Mouse (Mus musculus) stomach, embryonic 14.5 days (tissue): ENCODE data around the gene Bysl. TPM values are rescaled to one million over a fixed set of nuclear protein-coding genes. Genes with fewer than 3 reads are reported as not detected.

Experiments
- ATAC-seq: fragments of 200-750 bp; cut with Nextera tagmentation; 2 replicates; pipeline ENCODE4 v1.8.0; 2017; ENCODE audit warnings: low read depth, moderate TSS enrichment; ENCODE audit not compliant: insufficient number of reproducible peaks, insufficient read depth, low FRiP score
- H3K27ac ChIP-seq: fragments of 300-500 bp; sonication (generic); 2 replicates; pipeline ENCODE4 v1.5.1; 2014; ENCODE audit warnings: mild to moderate bottlenecking, low read length, moderate library complexity, mixed read lengths
- H3K27me3 ChIP-seq: fragments of 300-500 bp; sonication (generic); 2 replicates; pipeline ENCODE4 v1.6.1; 2014; ENCODE audit warnings: low read length, control low read depth, mixed read lengths; ENCODE audit not compliant: control insufficient read depth, insufficient read depth
- H3K36me3 ChIP-seq: fragments of 300-500 bp; sonication (generic); 2 replicates; pipeline ENCODE4 v1.6.1; 2014; ENCODE audit warnings: mild to moderate bottlenecking, control low read depth, low read length, moderate library complexity, mixed read lengths; ENCODE audit not compliant: control insufficient read depth, insufficient read depth
- H3K4me1 ChIP-seq: fragments of 300-500 bp; sonication (generic); 2 replicates; pipeline ENCODE4 v1.6.1; 2014; ENCODE audit warnings: low read length, control low read depth, mixed read lengths; ENCODE audit not compliant: control insufficient read depth, insufficient read depth
- H3K4me2 ChIP-seq: fragments of 300-500 bp; sonication (generic); replicated peaks from 2 replicates; pipeline ENCODE4 v1.6.1; 2014; ENCODE audit warnings: low read depth, low read length, control low read depth
- H3K4me3 ChIP-seq: fragments of 300-500 bp; sonication (generic); 2 replicates; pipeline ENCODE4 v1.5.1; 2014; ENCODE audit warnings: low read depth, low read length, control low read depth
- H3K9ac ChIP-seq: fragments of 300-500 bp; sonication (generic); replicated peaks from 2 replicates; pipeline ENCODE4 v1.6.1; 2014; ENCODE audit warnings: low read depth, mild to moderate bottlenecking, control low read depth, low read length, moderate library complexity, mixed read lengths
- H3K9me3 ChIP-seq: fragments of 300-500 bp; sonication (generic); 2 replicates; pipeline ENCODE4 v1.6.1; 2016; ENCODE audit warnings: low read depth, low read length, control low read depth; ENCODE audit not compliant: control insufficient read depth
- WGBS: fragments of 180-500 bp; shearing (Covaris S2); extraction: QIAGEN DNeasy Blood & Tissue Kit; methylation state at CpG from one replicate; pipeline ENCODE4 v1.1.7; 2014; 5-methylcytosine and 5-hydroxymethylcytosine counted together
- polyA plus RNA-seq: library from polyadenylated mRNA; unstranded; fragments of >200 nt; fragmentation: Nextera tagmentation; extraction: Ambion mirVana; gene quantifications from 2 replicates; pipeline ENCODE4 v1.2.1, GENCODE M21; 2014

Gene Bysl
- polyA plus RNA-seq, 1 experiment from 2014 or later = 22.1 TPM

DNA sequence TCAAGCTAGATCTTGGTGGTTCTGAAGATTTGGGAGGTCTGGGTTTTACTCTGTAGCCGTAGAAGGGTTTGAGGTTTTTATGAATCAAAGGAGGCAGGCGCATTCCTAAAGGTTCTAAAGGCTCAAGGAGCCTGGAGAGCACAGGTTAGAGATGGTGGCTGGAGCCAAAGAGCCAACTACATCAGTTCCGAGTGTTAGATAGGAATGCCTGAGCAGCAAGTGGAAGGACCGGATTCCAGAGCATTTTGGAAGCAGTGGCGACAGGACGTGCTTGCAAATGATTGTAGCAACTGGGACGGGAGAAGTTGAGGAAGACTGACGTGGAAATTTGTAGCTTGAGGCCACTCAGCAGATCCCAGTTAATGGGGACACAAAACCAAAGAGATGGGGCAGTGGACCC is 37.3 kb downstream of the Bysl start:
- Histone ChIP-seq H3K9me3 (no peaks in the 10 kb centered on the region), H3K36me3 (no peaks in the 10 kb centered on the region), H3K4me1 (no peaks in the 10 kb centered on the region), H3K4me3 (no peak overlapping the region), H3K27ac (no peak overlapping the region), H3K9ac (no peak overlapping the region), H3K27me3 (no peaks in the 10 kb centered on the region), H3K4me2 (no peak overlapping the region)
- ATAC-seq = no peak
- WGBS = 60% methylated on average over 8 of the region's 8 CpGs

- H3K9me3 ChIP-seq = no peaks in the 10 kb centered on the region
- H3K4me1 ChIP-seq = no peaks in the 10 kb centered on the region
- no peaks in the 10 kb centered on the region for H3K27me3 ChIP-seq
- no peak overlapping the region for H3K4me3 ChIP-seq
- H3K9ac ChIP-seq = no peak overlapping the region
- H3K36me3 ChIP-seq = no peaks in the 10 kb centered on the region
- H3K27ac ChIP-seq = no peak overlapping the region
- no peak for ATAC-seq
- H3K4me2 ChIP-seq = no peak overlapping the region
These were observed 38.9 kb downstream of the Bysl start for GRCm38 (mm10) chr17:47572436-47572835.

- WGBS = 43% methylated on average over 7 of the region's 7 CpGs
These were observed 39.7 kb downstream of the Bysl start for GRCm38 (mm10) chr17:47571621-47572020.

GRCm38 (mm10) chr17:47568951-47569527 is 42.3 kb downstream of the Bysl start:
- 89% methylated on average over 10 of the region's 10 CpGs for WGBS
- Histone ChIP-seq H3K9me3 (no peaks in the 10 kb centered on the region), H3K27me3 (no peaks in the 10 kb centered on the region), H3K27ac (no peak overlapping the region), H3K4me3 (no peak overlapping the region), H3K4me1 (no peaks in the 10 kb centered on the region), H3K4me2 (no peak overlapping the region), H3K9ac (no peak overlapping the region), H3K36me3 (no peaks in the 10 kb centered on the region)
- no peak for ATAC-seq

More at GRCm38 (mm10) chr17:47571621-47572020, 39.7 kb downstream of the Bysl start:
- H3K36me3 ChIP-seq = no peaks in the 10 kb centered on the region
- no peak overlapping the region for H3K9ac ChIP-seq
- H3K4me1 ChIP-seq = no peaks in the 10 kb centered on the region
- H3K9me3 ChIP-seq = no peaks in the 10 kb centered on the region
- no peak overlapping the region for H3K4me3 ChIP-seq
- no peaks in the 10 kb centered on the region for H3K27me3 ChIP-seq
- H3K27ac ChIP-seq = no peak overlapping the region
- no peak overlapping the region for H3K4me2 ChIP-seq
- ATAC-seq = no peak

DNA sequence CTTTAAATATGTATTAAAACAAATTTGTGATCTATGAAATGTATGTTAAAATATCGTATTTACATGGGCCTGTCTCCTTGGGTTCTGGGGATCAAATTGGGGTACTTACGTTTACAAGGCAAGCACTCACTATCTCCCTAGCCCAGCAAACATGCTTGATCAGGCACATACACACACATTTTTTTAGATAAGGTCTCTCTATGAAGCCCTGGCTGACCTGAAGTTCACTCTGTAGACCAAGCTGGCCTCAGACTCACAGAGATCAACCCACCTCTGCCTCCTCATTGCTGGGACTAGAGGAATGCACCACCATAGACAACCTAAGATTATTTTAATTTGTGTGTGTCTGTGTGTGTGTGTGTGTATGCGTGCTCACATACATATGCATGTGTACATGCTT is 42.9 kb downstream of the Bysl start:
- Histone ChIP-seq H3K4me1 (no peaks in the 10 kb centered on the region), H3K27ac (no peak overlapping the region), H3K9me3 (no peaks in the 10 kb centered on the region), H3K36me3 (no peaks in the 10 kb centered on the region), H3K9ac (no peak overlapping the region), H3K27me3 (no peaks in the 10 kb centered on the region), H3K4me3 (no peak overlapping the region), H3K4me2 (no peak overlapping the region)
- ATAC-seq = 0 out of 2 replicates have a peak, but pooled peaks have one; percentile 49
- 96% methylated on average over 3 of the region's 3 CpGs for WGBS

- no peak for ATAC-seq
- Histone ChIP-seq H3K9ac (no peak overlapping the region), H3K4me1 (no peaks in the 10 kb centered on the region), H3K27me3 (no peaks in the 10 kb centered on the region), H3K36me3 (no peaks in the 10 kb centered on the region), H3K27ac (peak overlapping the region; percentile 11; the same call in 1 of the 2 replicates), H3K4me3 (no peak overlapping the region), H3K9me3 (no peaks in the 10 kb centered on the region), H3K4me2 (no peak overlapping the region)
- 63% methylated on average over 3 of the region's 3 CpGs for whole genome bisulfite sequencing
These were observed 44.0 kb downstream of the Bysl start for GRCm38 (mm10) chr17:47567271-47567670.

GRCm38 (mm10) chr17:47566133-47566532 is 45.2 kb downstream of the Bysl start:
- Histone ChIP-seq H3K27ac (no peak overlapping the region), H3K4me3 (no peak overlapping the region), H3K4me1 (no peaks in the 10 kb centered on the region), H3K9me3 (no peaks in the 10 kb centered on the region), H3K9ac (no peak overlapping the region), H3K36me3 (no peaks in the 10 kb centered on the region), H3K27me3 (no peaks in the 10 kb centered on the region), H3K4me2 (no peak overlapping the region)
- no peak for ATAC-seq
- 43% methylated on average over 2 of the region's 2 CpGs for WGBS

GRCm38 (mm10) chr17:47564612-47565011 is 46.7 kb downstream of the Bysl start:
- ATAC-seq = no peak
- H3K4me3 ChIP-seq = no peak overlapping the region
- no peak overlapping the region for H3K9ac ChIP-seq

DNA sequence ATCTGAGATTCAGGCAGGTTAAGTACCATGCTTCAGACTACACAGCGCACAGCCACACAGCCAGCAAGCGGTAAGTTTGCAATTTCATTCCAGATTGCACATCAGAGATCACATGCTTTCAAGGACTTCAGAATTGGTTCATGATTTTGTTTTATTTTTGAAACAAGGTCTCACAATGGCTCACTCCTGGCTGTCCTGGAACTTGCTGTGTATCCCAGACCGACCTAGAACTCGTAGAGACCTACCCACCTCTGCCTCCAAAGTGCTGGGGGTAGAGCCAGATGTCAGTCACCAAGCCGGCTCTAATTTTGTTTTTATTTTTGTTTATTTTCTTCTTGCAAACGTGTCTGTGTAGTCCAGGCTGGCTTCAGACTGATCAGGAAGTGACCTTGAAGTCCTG is 48.4 kb downstream of the Bysl start:
- Histone ChIP-seq H3K27me3 (no peaks in the 10 kb centered on the region), H3K36me3 (no peaks in the 10 kb centered on the region), H3K4me2 (no peak overlapping the region), H3K9me3 (no peaks in the 10 kb centered on the region), H3K27ac (no peak overlapping the region), H3K4me1 (peaks cover 8% of the 10 kb centered on the region; the same call in 1 of the 2 replicates), H3K4me3 (no peak overlapping the region), H3K9ac (no peak overlapping the region)
- 81% methylated on average over 6 of the region's 6 CpGs for WGBS
- no peak for ATAC-seq

More at GRCm38 (mm10) chr17:47564612-47565011, 46.7 kb downstream of the Bysl start:
- peaks cover 7% of the 10 kb centered on the region; the same call in 1 of the 2 replicates for H3K4me1 ChIP-seq
- H3K9me3 ChIP-seq = no peaks in the 10 kb centered on the region
- 74% methylated on average over 5 of the region's 5 CpGs for WGBS
- no peak overlapping the region for H3K27ac ChIP-seq
- H3K4me2 ChIP-seq = no peak overlapping the region
- H3K27me3 ChIP-seq = no peaks in the 10 kb centered on the region
- no peaks in the 10 kb centered on the region for H3K36me3 ChIP-seq
